8 mouse cellular contexts compared by ENCODE assay signal in the genomic region with DNA sequence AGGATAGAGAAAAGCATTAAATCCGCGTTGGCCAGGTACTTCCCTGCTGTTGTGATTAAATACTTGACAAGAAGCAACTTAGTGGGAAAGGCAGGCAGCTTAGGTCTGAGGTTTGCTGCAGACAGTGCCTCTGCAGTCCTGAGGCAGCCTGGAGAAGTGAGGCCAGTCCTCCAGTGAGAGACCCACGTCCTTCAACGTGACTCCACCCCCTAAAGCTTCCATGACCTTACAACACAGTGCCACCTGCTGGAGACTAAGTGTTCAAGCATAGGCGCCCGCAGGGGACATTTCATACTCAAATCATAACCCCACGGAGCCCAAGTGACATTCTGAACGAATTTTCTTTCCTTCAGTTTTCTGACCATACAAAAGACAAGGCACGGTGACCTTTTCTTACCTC.
DNase-seq lines count a peak whose midpoint lies in the region; ATAC-seq and TF ChIP-seq lines count a peak whose summit lies in the region.

No protein-coding gene starts in this region.

- H3K27me3 ChIP-seq in MEL (ENCODE audit: control insufficient read depth in 1 of 2, insufficient read depth in 2 of 2, low read length in 2 of 2), result no peaks in the 10 kb centered on the region

- peak in 2 of 3 experiments; percentile 50 to 54; a peak in 4 of 6 replicates for TF ChIP-seq CTCF in MEL (IDR thresholded peaks at IDR 0.05 in 2 of 3, conservative IDR thresholded peaks at IDR 0.05 in 1 of 3; ENCODE audit: control insufficient read depth in 1 of 3, insufficient read depth in 1 of 3, low read depth in 2 of 3, low read length in 3 of 3, poor library complexity in 1 of 3, severe bottlenecking in 1 of 3)

- no peak overlapping the region for H3K27ac ChIP-seq in MEL (ENCODE audit: control insufficient read depth, low read depth, low read length)

- TF ChIP-seq RAD21 in MEL (IDR thresholded peaks at IDR 0.05; ENCODE audit: low read depth, low read length), result peak; percentile 17

- no peak for TF ChIP-seq EP300 in MEL (IDR thresholded peaks at IDR 0.05; ENCODE audit: low read depth in 1 of 2, low read length in 2 of 2)

- H3K4me3 ChIP-seq in MEL (ENCODE audit: control insufficient read depth in 1 of 2, insufficient read depth in 1 of 2, low read depth in 2 of 2, low read length in 2 of 2), result no peak overlapping the region

- H3K79me2 ChIP-seq in MEL (ENCODE audit: control insufficient read depth, insufficient read depth, low read length, poor library complexity), result no peaks in the 10 kb centered on the region

- no peak for ATAC-seq in monocyte, adult 5-6 weeks (replicated peaks; ENCODE audit: insufficient number of reproducible peaks, low FRiP score, low TSS enrichment, poor library complexity, severe bottlenecking)

- peaks cover 6 to 14% of the 10 kb centered on the region in 2 experiments for H3K4me1 ChIP-seq in MEL (ENCODE audit: control insufficient read depth in 1 of 2, insufficient read depth in 2 of 2, low read length in 2 of 2)

- H3K36me3 ChIP-seq in MEL (ENCODE audit: control insufficient read depth in 1 of 2, insufficient read depth in 2 of 2, low read length in 2 of 2), result peaks cover 0 to 9% of the 10 kb centered on the region in 2 experiments; a peak in 1 of 4 replicates

- no peaks in the 10 kb centered on the region for H3K9me3 ChIP-seq in MEL (replicated peaks; ENCODE audit: insufficient read depth, low read length)

- no peak for TF ChIP-seq POLR2A in MEL (IDR thresholded peaks at IDR 0.05; ENCODE audit: control insufficient read depth in 1 of 2, insufficient read depth in 1 of 2, low read depth in 1 of 2, low read length in 2 of 2, poor library complexity in 1 of 2)

- DNase-seq in 416B (ENCODE audit: low read depth) (peak; percentile 89), MEL (ENCODE audit: low read depth, low spot score) (peak; percentile 48)
- DNase-seq in cerebellum, adult 8-10 months, result peak; percentile 59
- DNase-seq in gastrocnemius, postnatal 25 days, result peak; percentile 50
- peak; percentile 73 to 74 for DNase-seq in kidney, postnatal 25 days
- DNase-seq in lung, postnatal 10 days, result peak; percentile 71
- DNase-seq in right cerebral cortex, postnatal 14 days, result peak; percentile 46

- no peak overlapping the region for H3K9ac ChIP-seq in MEL (ENCODE audit: control insufficient read depth, low read depth, low read length, poor library complexity, severe bottlenecking)

TF ChIP-seq in MEL, 35 proteins besides CTCF, POLR2A, EP300 and RAD21:
- TF ChIP-seq SMC3 (IDR thresholded peaks at IDR 0.05; ENCODE audit: low read depth, low read length) (peak; percentile 31; the same call in 1 of the 2 replicates), RCOR1 (IDR thresholded peaks at IDR 0.05; ENCODE audit: low read depth, low read length) (no peak)
TF ChIP-seq in MEL: peak in this region for 1.
